Mouse (Mus musculus) brain, adult 2 months (tissue): ENCODE results near the gene Adprhl2.

ENCODE experiments used
- DNase-seq: peaks from one replicate; pipeline ENCODE4 v3.0.0; 2011; ENCODE audit warnings: low read depth, low spot score

Gene Adprhl2

GRCm38 (mm10) chr4:126306827-126307226 is 14.7 kb downstream of the Adprhl2 start:
- no peak for DNase-seq

DNA sequence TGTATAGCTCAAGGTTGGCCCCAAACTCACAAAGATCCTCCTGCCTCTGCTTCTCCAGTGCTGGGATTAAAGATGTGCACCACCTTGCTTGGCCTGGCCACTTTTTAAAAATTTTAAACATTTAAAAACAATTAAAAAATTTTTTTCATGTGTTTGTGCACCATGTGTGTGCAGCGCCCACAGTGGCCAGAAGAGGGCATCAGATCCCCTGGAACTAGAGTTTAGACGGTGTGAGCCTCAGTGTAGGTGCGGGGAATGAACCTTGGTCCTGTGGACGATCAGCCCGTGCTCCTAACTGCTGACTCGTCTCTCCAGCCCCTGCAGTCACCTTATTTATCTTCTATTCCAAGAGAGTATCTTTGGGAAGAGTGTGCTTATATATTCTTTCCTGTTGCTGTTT is 15.4 kb downstream of the Adprhl2 start:
- DNase-seq: no peak

GRCm38 (mm10) chr4:126305428-126305827 is 16.1 kb downstream of the Adprhl2 start:
- no peak for DNase-seq

GRCm38 (mm10) chr4:126303877-126304276 is 17.6 kb downstream of the Adprhl2 start:
- no peak for DNase-seq

DNA sequence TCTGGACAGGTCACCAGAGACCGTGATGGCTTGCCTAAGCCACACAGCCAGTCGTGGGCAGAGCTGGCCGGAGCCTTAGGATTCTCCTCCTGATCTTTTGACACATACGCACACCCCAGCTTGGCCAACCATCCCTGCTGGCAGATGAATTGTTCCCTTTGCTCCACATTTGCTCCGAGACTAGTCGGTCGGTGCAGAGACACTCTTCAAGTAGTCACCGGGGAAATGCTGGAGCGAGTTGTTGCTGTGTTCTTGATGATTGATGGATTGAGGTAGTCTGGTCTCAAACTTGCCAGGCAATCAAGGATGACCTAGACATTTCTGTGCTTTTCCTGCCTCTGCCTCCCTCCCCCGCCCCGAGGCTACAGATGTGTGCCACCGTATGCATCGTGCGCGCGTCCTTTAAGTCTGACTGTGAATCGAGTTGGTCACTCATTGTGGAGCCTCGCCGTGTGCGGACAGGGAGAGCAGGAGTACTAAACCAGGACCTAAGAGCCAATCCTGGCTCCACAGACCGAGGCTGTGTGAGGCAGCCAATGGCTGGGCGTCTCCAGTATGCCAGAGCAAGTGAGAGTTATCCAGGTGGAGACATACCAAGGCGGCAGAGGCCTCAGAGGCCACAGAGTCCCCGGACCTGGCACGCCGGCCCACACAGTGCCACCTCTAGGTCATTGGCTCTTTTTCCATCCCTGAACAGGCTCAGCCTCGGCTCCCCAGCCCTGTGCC is 19.8 kb downstream of the Adprhl2 start:
- peak; percentile 77 for DNase-seq

- no peak for DNase-seq
Observed at GRCm38 (mm10) chr4:126300916-126301583, 20.5 kb downstream of the Adprhl2 start.

GRCm38 (mm10) chr4:126296617-126297101 is 24.8 kb downstream of the Adprhl2 start:
- DNase-seq: peak; percentile 70

- DNase-seq: no peak
Observed at GRCm38 (mm10) chr4:126295937-126296336, 25.6 kb downstream of the Adprhl2 start.

DNA sequence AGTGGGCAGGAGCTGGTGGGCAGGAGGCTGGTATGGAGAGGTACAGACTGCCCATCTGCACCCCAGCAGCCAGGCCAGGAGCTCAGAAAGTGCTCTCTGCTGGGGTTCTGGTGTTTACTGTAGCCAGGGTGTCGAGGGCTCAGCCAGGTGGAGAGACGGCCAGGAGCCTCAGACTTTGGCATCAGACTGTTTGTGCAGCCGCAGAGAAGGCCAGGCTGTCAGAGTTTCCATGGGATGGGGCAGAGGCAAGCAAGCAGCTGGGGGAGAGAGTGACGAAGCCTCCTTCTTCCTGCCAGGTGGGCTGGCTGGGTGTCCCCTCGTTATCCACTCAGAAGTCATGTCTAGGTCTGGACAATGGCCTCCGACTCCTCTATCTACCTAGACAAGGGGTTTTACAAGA is 26.4 kb downstream of the Adprhl2 start:
- no peak for DNase-seq

- no peak for DNase-seq
Observed at GRCm38 (mm10) chr4:126291196-126291595, 30.3 kb downstream of the Adprhl2 start.

DNA sequence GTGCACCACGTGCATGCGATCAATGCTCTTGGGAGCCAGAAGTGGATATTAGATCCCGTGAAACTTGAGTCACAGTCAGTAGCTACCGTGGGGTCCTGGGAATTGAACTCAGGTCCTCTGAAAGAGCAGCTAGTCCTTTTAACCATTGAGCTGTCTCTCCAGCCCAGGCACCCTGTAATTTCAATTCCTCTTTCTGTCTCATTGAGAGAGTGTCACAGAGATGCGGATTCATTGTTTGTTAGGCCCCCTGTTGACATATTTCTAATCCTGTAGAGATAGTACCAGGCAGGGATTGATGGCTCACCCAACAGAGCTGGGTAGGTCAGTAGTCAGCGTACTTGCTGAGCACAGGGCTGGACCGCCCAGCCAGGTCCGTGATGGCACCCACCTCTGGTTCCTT is 31.2 kb downstream of the Adprhl2 start:
- DNase-seq: no peak

- DNase-seq: no peak
Observed at GRCm38 (mm10) chr4:126288085-126288666, 33.3 kb downstream of the Adprhl2 start.

GRCm38 (mm10) chr4:126287302-126287995 is 34.1 kb downstream of the Adprhl2 start:
- DNase-seq: no peak

DNA sequence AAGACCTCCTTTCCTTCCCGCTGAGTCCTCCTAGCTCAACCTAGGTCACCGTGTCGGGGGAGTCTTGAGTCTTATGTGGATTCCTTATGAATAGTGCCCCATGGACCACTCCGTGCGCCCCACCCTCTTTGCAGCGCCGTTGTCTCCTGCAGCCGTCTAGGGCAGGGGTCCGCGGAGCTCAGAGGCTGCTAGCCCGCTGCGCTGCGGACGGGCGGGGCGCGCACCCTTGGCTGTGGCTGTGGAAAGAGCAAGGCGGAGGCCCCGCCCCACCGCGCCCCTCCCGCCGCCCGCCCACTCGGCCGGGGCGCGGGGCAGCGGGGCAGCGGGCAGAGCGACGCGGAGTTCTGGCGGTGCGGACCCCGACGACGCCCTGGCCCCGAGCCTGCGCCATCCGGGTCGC is 35.0 kb downstream of the Adprhl2 start, which contains the start of gene Col8a2:
Gene Col8a2, plus strand, starts transcription at position 302 of the 400 bp plus-strand sequence.
- DNase-seq: no peak

- DNase-seq: no peak
Observed at GRCm38 (mm10) chr4:126283582-126283981, 37.9 kb downstream of the Adprhl2 start.

DNA sequence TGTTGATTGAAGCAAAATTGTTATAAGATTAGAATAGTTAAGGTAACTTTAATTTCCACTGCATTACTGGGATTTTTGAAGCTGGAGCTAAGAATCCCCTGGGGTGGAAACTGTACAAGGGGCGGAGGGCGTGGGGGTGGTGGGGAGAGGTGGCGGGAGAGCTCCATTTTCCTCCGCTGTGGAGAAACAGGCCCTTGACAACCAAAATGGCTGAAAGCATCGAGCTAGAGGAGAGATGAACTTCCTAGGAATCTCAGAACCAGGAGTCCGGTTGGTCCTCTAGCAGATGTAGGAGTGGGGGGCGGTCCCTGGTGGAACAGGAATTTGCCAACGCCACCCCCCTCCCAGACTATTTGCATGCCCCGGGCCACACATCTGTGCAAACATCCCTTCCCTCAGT is 39.8 kb downstream of the Adprhl2 start:
- DNase-seq: no peak

- no peak for DNase-seq
Observed at GRCm38 (mm10) chr4:126278961-126279360, 42.5 kb downstream of the Adprhl2 start.

DNA sequence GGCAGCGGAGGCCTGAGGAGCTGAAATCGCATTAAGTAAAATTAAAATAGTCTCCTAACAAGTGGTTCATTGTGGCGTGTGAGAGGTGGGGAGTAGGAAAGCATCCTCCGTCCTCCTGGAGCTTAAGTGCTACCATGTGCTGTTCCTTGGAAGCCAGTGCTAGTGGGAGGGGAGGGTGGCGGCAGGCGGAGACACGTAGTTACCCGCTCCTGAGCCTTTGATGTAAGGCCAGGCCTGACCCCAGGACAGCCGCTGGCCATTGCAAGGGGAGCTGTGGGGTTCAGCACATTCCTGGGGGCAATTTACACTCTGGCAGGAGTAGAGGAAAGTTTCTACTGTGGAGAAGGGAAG is 43.0 kb downstream of the Adprhl2 start:
- DNase-seq: no peak

- peak; percentile 74 for DNase-seq
Observed at GRCm38 (mm10) chr4:126277906-126278564, 43.5 kb downstream of the Adprhl2 start.

DNA sequence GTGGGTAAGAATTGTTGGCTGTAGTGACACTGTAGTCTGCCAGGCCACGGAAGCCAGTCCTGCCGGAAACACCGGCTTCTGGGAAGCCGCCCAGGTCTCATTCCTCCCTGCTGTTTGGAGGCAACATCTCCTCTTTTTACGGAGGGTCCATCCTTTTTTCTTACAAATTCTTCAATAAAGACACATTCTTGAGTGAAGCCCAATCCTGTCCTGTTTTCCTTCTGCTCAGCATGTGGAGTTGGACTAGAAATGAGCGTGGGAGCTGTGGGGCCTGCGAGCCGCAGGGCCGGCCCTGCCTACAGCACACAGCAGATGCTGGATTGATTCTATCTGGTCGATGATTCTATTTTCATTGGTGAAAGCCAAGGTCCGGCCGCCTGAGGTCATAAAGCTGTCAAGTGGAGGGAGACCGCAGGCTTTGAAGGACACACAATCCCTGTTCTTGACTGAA is 45.8 kb downstream of the Adprhl2 start:
- peak; percentile 77 for DNase-seq

DNA sequence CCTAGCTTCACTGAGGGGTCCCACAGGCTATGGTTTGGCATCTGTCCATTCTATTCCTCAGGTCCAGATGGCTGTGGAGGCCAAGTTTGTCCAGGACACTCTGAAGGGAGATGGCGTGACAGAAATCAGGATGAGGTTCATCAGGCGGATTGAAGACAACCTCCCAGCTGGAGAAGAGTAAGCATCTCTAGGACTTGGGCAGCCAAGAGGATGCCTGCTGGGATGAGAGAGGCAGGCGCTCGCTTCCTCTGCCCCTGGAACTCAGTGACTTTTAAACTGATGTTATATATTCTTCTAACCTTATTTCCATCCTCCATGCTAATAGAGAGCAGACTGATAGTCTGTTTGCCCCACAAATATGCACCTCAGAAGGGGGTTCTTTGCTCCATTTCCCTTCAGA is 46.4 kb downstream of the Adprhl2 start:
- DNase-seq: peak; percentile 48
